Mouse (Mus musculus): ENCODE measurements around the gene Vdr. TPM values are rescaled to one million over a fixed set of nuclear protein-coding genes. Genes with fewer than 3 reads are reported as not detected.
A peak's percentile ranks its signal among the peaks of the same experiment; 100 is the strongest.

Vdr gene
- polyA plus RNA-seq (2015; fragmentation: Nextera tagmentation; extraction: Ambion mirVana) = 0.07 TPM in 1 of 2 replicates, not detected in the other

- Histone ChIP-seq H3K9ac (no peak within 1 kb of the TSS), H3K9me3 (no peaks in the 10 kb centered on the region), H3K4me2 (no peak within 1 kb of the TSS), H3K27ac (replicated peaks) (no peak within 1 kb of the TSS), H3K4me3 (no peak within 1 kb of the TSS), H3K27me3 (peaks cover 54% of the 10 kb centered on the region), H3K4me1 (replicated peaks) (peaks cover 13% of the 10 kb centered on the region), H3K36me3 (no peaks in the 10 kb centered on the region)
- ATAC-seq (ENCODE audit: low read depth) = no peak
- 95% methylated on average over 2 of the region's 2 CpGs for WGBS
Measured at GRCm38 (mm10) chr15:97910530-97910929, at the start of gene Vdr. Vdr (minus strand) TSS chr15:97910630.

DNA sequence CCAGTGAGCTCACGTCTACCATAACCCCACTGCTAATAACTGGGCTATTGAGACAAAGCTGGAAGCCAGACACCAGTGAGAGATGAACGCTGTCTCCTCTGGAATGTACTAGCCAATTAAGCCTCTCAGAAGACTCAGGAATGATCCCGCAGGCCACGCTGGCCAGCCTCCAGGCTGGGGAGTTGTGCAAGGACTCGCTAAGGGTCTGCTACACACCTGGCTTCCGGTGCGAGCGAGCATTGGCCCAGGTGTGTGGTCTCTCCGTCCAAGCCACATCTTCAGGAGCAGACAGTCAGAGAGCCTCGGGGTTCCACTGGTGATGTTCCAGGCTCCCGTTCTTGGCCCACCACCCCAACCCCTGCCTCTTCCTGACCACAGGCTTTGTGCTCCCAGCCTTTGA lies 46.0 kb upstream of the Vdr start:
- H3K9ac ChIP-seq = no peak overlapping the region
- no peak for ATAC-seq (ENCODE audit: low read depth)
- no peak overlapping the region for H3K27ac ChIP-seq (replicated peaks)
- no peaks in the 10 kb centered on the region for H3K27me3 ChIP-seq
- no peak overlapping the region for H3K4me3 ChIP-seq
- WGBS = 79% methylated on average over 11 of the region's 11 CpGs
- H3K36me3 ChIP-seq = no peaks in the 10 kb centered on the region
- no peaks in the 10 kb centered on the region for H3K9me3 ChIP-seq
- peaks cover 13% of the 10 kb centered on the region for H3K4me1 ChIP-seq (replicated peaks)
- H3K4me2 ChIP-seq = no peak overlapping the region

- no peak overlapping the region for H3K4me3 ChIP-seq
- 36% methylated on average over 4 of the region's 4 CpGs for WGBS
- no peaks in the 10 kb centered on the region for H3K36me3 ChIP-seq
- no peaks in the 10 kb centered on the region for H3K27me3 ChIP-seq
- H3K9me3 ChIP-seq = no peaks in the 10 kb centered on the region
- no peak overlapping the region for H3K27ac ChIP-seq (replicated peaks)
- ATAC-seq (ENCODE audit: low read depth) = no peak
- peaks cover 13% of the 10 kb centered on the region for H3K4me1 ChIP-seq (replicated peaks)
- no peak overlapping the region for H3K9ac ChIP-seq
- H3K4me2 ChIP-seq = no peak overlapping the region
Measured at GRCm38 (mm10) chr15:97955742-97956141, 45.3 kb upstream of the Vdr start.

GRCm38 (mm10) chr15:97955286-97955685 lies 44.9 kb upstream of the Vdr start:
- H3K9me3 ChIP-seq = no peaks in the 10 kb centered on the region
- WGBS = 75% methylated on average over 1 of the region's 1 CpGs
- H3K36me3 ChIP-seq = no peaks in the 10 kb centered on the region
- no peak overlapping the region for H3K4me3 ChIP-seq
- ATAC-seq (ENCODE audit: low read depth) = no peak
- no peak overlapping the region for H3K27ac ChIP-seq (replicated peaks)
- no peaks in the 10 kb centered on the region for H3K27me3 ChIP-seq
- H3K4me2 ChIP-seq = no peak overlapping the region
- H3K4me1 ChIP-seq (replicated peaks) = peaks cover 13% of the 10 kb centered on the region
- no peak overlapping the region for H3K9ac ChIP-seq

DNA sequence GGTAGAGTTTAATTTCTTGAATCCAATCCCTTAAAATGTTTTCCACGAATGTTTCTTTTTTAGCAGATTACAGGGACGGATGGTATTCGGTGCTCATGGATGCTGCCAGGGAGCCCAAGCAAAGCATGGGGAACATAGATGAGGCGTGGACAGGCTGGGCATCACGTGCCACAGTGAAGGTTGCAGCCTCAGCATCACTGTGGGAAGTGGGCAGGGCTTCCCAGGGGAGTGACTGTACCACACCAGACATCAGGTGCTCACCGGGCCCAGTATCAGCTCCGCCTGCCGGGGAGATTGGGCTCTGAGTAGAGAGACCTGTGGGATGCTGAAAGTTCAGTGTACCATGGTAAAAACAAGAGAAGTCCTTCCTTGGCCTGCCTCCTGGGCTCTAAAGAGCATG lies 44.2 kb upstream of the Vdr start:
- Histone ChIP-seq H3K9ac (0 out of 2 replicates have a peak overlapping the region, but pooled peaks have one; percentile 38), H3K9me3 (no peaks in the 10 kb centered on the region), H3K4me2 (no peak overlapping the region), H3K4me1 (replicated peaks) (peaks cover 13% of the 10 kb centered on the region), H3K27ac (replicated peaks) (no peak overlapping the region), H3K4me3 (no peak overlapping the region), H3K27me3 (no peaks in the 10 kb centered on the region), H3K36me3 (no peaks in the 10 kb centered on the region)
- WGBS = 87% methylated on average over 8 of the region's 8 CpGs
- ATAC-seq (ENCODE audit: low read depth) = no peak

GRCm38 (mm10) chr15:97952889-97953189 lies 42.4 kb upstream of the Vdr start:
- 69% methylated on average over 4 of the region's 4 CpGs for WGBS
- Histone ChIP-seq H3K4me3 (no peak overlapping the region), H3K9ac (0 out of 2 replicates have a peak overlapping the region, but pooled peaks have one; percentile 22), H3K9me3 (no peaks in the 10 kb centered on the region), H3K4me1 (replicated peaks) (peaks cover 13% of the 10 kb centered on the region), H3K27me3 (no peaks in the 10 kb centered on the region), H3K27ac (replicated peaks) (no peak overlapping the region), H3K4me2 (peak overlapping the region; percentile 25; the same call in 1 of the 2 replicates), H3K36me3 (no peaks in the 10 kb centered on the region)
- no peak for ATAC-seq (ENCODE audit: low read depth)

- Histone ChIP-seq H3K4me3 (no peak overlapping the region), H3K36me3 (no peaks in the 10 kb centered on the region), H3K27ac (replicated peaks) (no peak overlapping the region), H3K4me2 (peak overlapping the region; percentile 25), H3K4me1 (replicated peaks) (peaks cover 13% of the 10 kb centered on the region), H3K27me3 (no peaks in the 10 kb centered on the region), H3K9me3 (no peaks in the 10 kb centered on the region), H3K9ac (peak overlapping the region; percentile 41; the same call in 1 of the 2 replicates)
- peak; percentile 76; the same call in 1 of the 2 replicates for ATAC-seq (ENCODE audit: low read depth)
- WGBS = 16% methylated on average over 16 of the region's 16 CpGs
Measured at GRCm38 (mm10) chr15:97952137-97952888, 41.9 kb upstream of the Vdr start.

DNA sequence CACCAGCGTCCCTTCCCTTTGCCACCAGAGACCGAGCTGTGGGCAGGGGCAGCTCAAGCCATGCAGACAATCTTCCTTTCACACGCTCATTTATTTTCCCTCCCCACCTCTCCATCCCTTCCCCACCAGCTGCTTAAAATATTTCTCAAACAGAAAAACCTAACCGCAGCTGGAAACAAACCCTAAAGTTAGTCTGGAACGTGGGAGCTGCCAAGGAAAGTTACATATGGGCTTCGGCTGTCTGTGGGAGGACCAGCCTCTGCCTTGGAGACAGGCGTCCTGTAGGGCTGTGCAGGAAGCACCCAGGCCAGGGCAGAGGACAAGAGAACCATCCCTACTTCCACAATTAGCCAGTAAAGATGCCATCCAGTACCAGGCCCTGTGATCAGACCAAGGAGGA lies 39.8 kb upstream of the Vdr start:
- ATAC-seq (ENCODE audit: low read depth) = no peak
- H3K4me1 ChIP-seq (replicated peaks) = peaks cover 12% of the 10 kb centered on the region
- H3K27ac ChIP-seq (replicated peaks) = no peak overlapping the region
- H3K4me3 ChIP-seq = no peak overlapping the region
- no peaks in the 10 kb centered on the region for H3K36me3 ChIP-seq
- 79% methylated on average over 7 of the region's 7 CpGs for WGBS
- no peak overlapping the region for H3K9ac ChIP-seq
- no peaks in the 10 kb centered on the region for H3K27me3 ChIP-seq
- H3K4me2 ChIP-seq = no peak overlapping the region
- no peaks in the 10 kb centered on the region for H3K9me3 ChIP-seq

DNA sequence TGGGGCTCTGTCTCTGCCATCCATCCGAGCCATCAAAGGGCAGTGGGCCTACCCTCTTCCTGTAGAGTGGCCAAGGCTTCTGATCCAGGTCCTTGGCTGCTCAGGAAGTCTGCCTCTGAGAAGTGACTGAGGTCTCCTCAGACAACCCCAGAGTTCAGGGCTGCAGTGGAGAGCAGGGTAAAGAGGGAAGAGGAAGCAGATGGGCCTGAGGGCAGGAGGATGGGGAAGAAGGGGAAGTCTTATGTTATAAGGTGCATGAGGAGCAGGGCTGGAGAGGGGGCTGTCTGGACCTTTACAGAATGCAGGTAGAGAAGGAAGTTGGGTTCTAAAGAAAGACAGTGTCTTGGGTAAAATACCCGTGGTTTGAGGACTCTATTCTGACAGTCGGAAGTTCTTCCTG lies 39.3 kb upstream of the Vdr start:
- H3K27me3 ChIP-seq = no peaks in the 10 kb centered on the region
- no peak for ATAC-seq (ENCODE audit: low read depth)
- H3K9me3 ChIP-seq = no peaks in the 10 kb centered on the region
- H3K4me1 ChIP-seq (replicated peaks) = peaks cover 9% of the 10 kb centered on the region; the same call in 1 of the 2 replicates
- no peak overlapping the region for H3K4me2 ChIP-seq
- no peak overlapping the region for H3K27ac ChIP-seq (replicated peaks)
- no peaks in the 10 kb centered on the region for H3K36me3 ChIP-seq
- H3K4me3 ChIP-seq = no peak overlapping the region
- 78% methylated on average over 3 of the region's 3 CpGs for WGBS
- H3K9ac ChIP-seq = peak overlapping the region; percentile 12; the same call in 1 of the 2 replicates

DNA sequence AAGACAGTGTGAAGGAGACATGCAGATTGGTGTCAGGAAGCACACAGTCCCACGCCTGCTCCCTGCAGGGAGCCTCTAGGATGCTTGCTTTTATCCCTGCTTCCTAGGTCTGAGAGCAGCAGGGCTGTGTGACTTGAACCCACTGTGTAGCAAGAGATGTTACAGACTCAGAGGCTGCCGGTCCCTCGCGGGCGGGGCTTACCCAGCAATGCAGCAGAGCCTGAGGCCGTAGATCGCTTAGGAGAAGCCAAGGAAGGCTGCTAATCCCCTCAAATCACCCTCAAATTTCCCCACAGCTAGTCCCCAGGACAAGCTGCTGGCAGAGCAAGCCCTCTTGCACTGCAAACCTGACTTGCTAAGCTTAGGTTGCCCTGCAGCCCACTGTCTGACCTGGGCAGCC lies 38.3 kb upstream of the Vdr start:
- Histone ChIP-seq H3K27ac (replicated peaks) (no peak overlapping the region), H3K4me2 (no peak overlapping the region), H3K27me3 (no peaks in the 10 kb centered on the region), H3K9ac (no peak overlapping the region), H3K36me3 (no peaks in the 10 kb centered on the region), H3K4me1 (replicated peaks) (peaks cover 9% of the 10 kb centered on the region; the same call in 1 of the 2 replicates), H3K4me3 (no peak overlapping the region), H3K9me3 (no peaks in the 10 kb centered on the region)
- 57% methylated on average over 7 of the region's 7 CpGs for WGBS
- no peak for ATAC-seq (ENCODE audit: low read depth)

- no peaks in the 10 kb centered on the region for H3K27me3 ChIP-seq
- H3K36me3 ChIP-seq = no peaks in the 10 kb centered on the region
- no peaks in the 10 kb centered on the region for H3K9me3 ChIP-seq
- H3K9ac ChIP-seq = no peak overlapping the region
- no peaks in the 10 kb centered on the region for H3K4me1 ChIP-seq (replicated peaks)
- H3K4me3 ChIP-seq = no peak overlapping the region
- 89% methylated on average over 10 of the region's 11 CpGs for WGBS
- H3K4me2 ChIP-seq = no peak overlapping the region
- no peak overlapping the region for H3K27ac ChIP-seq (replicated peaks)
- no peak for ATAC-seq (ENCODE audit: low read depth)
Measured at GRCm38 (mm10) chr15:97945656-97946315, 35.4 kb upstream of the Vdr start.

GRCm38 (mm10) chr15:97944919-97945574 lies 34.6 kb upstream of the Vdr start:
- WGBS = 72% methylated on average over 11 of the region's 11 CpGs
- no peaks in the 10 kb centered on the region for H3K27me3 ChIP-seq
- no peak for ATAC-seq (ENCODE audit: low read depth)
- no peak overlapping the region for H3K9ac ChIP-seq
- no peak overlapping the region for H3K4me2 ChIP-seq
- H3K4me1 ChIP-seq (replicated peaks) = no peaks in the 10 kb centered on the region
- H3K27ac ChIP-seq (replicated peaks) = no peak overlapping the region
- H3K36me3 ChIP-seq = no peaks in the 10 kb centered on the region
- no peak overlapping the region for H3K4me3 ChIP-seq
- H3K9me3 ChIP-seq = no peaks in the 10 kb centered on the region
